Mouse (Mus musculus): ENCODE measurements at regions not wholly inside any gene's neighbourhood (a gene's known extent, or its start where the extent isn't known, plus 50 kb on each side); places are given as distances from the start of the nearest gene placed in this dataset.

- no peaks in the 10 kb centered on the region for H3K36me3 ChIP-seq
- H3K27me3 ChIP-seq (ENCODE audit: insufficient read depth, poor library complexity, severe bottlenecking), result no peaks in the 10 kb centered on the region
- 64% methylated on average over 6 of the region's 6 CpGs for WGBS
- no peak overlapping the region for H3K27ac ChIP-seq
- H3K9me3 ChIP-seq, result no peaks in the 10 kb centered on the region
- 0 out of 2 replicates have a peak, but pooled peaks cover 7% of the 10 kb centered on the region for H3K4me1 ChIP-seq
- H3K4me3 ChIP-seq, result no peak overlapping the region
- DNase-seq (ENCODE audit: low spot score), result no peak
Measured at GRCm38 (mm10) chr11:44167724-44168500, 232.0 kb upstream of the Il12b start.

GRCm38 (mm10) chr11:44172478-44172877 lies 227.4 kb upstream of the Il12b start:
- Histone ChIP-seq H3K9me3 (no peaks in the 10 kb centered on the region), H3K27me3 (ENCODE audit: insufficient read depth, poor library complexity, severe bottlenecking) (no peaks in the 10 kb centered on the region), H3K36me3 (no peaks in the 10 kb centered on the region), H3K4me3 (no peak overlapping the region), H3K4me1 (0 out of 2 replicates have a peak, but pooled peaks cover 5% of the 10 kb centered on the region), H3K27ac (no peak overlapping the region)
- DNase-seq (ENCODE audit: low spot score), result no peak
- 88% methylated on average over 4 of the region's 4 CpGs for WGBS

- H3K9me3 ChIP-seq, result no peaks in the 10 kb centered on the region
- DNase-seq (ENCODE audit: low spot score), result no peak
- H3K27ac ChIP-seq, result no peak overlapping the region
- no peaks in the 10 kb centered on the region for H3K36me3 ChIP-seq
- no peak overlapping the region for H3K4me3 ChIP-seq
- 88% methylated on average over 1 of the region's 1 CpGs for WGBS
- H3K27me3 ChIP-seq (ENCODE audit: insufficient read depth, poor library complexity, severe bottlenecking), result no peaks in the 10 kb centered on the region
- H3K4me1 ChIP-seq, result 0 out of 2 replicates have a peak, but pooled peaks cover 2% of the 10 kb centered on the region
Measured at GRCm38 (mm10) chr11:44173196-44173595, 226.7 kb upstream of the Il12b start.

GRCm38 (mm10) chr11:44174548-44174947 lies 225.3 kb upstream of the Il12b start:
- no peak for DNase-seq (ENCODE audit: low spot score)
- 71% methylated on average over 2 of the region's 2 CpGs for WGBS
- H3K4me3 ChIP-seq, result no peak overlapping the region
- H3K27me3 ChIP-seq (ENCODE audit: insufficient read depth, poor library complexity, severe bottlenecking), result no peaks in the 10 kb centered on the region
- no peak overlapping the region for H3K27ac ChIP-seq
- H3K36me3 ChIP-seq, result no peaks in the 10 kb centered on the region
- peaks cover under 1% of the 10 kb centered on the region; the same call in 1 of the 2 replicates for H3K4me1 ChIP-seq
- no peaks in the 10 kb centered on the region for H3K9me3 ChIP-seq

GRCm38 (mm10) chr11:44179711-44180110 lies 220.2 kb upstream of the Il12b start:
- H3K27ac ChIP-seq, result no peak overlapping the region
- DNase-seq (ENCODE audit: low spot score), result no peak
- H3K4me1 ChIP-seq, result peaks cover 3% of the 10 kb centered on the region; the same call in 1 of the 2 replicates
- H3K4me3 ChIP-seq, result no peak overlapping the region
- H3K27me3 ChIP-seq (ENCODE audit: insufficient read depth, poor library complexity, severe bottlenecking), result no peaks in the 10 kb centered on the region
- no peaks in the 10 kb centered on the region for H3K9me3 ChIP-seq
- 77% methylated on average over 3 of the region's 3 CpGs for WGBS
- no peaks in the 10 kb centered on the region for H3K36me3 ChIP-seq

GRCm38 (mm10) chr11:44183823-44184222 lies 216.0 kb upstream of the Il12b start:
- 75% methylated on average over 3 of the region's 3 CpGs for WGBS
- Histone ChIP-seq H3K4me3 (no peak overlapping the region), H3K27ac (no peak overlapping the region), H3K27me3 (ENCODE audit: insufficient read depth, poor library complexity, severe bottlenecking) (no peaks in the 10 kb centered on the region), H3K36me3 (no peaks in the 10 kb centered on the region), H3K4me1 (peaks cover 3% of the 10 kb centered on the region; the same call in 1 of the 2 replicates), H3K9me3 (no peaks in the 10 kb centered on the region)
- DNase-seq (ENCODE audit: low spot score), result no peak

- WGBS, result 78% methylated on average over 9 of the region's 9 CpGs
- H3K27me3 ChIP-seq (ENCODE audit: insufficient read depth, poor library complexity, severe bottlenecking), result no peaks in the 10 kb centered on the region
Measured at GRCm38 (mm10) chr11:44185218-44185890, 214.5 kb upstream of the Il12b start.

GRCm38 (mm10) chr11:44188202-44188601 lies 211.7 kb upstream of the Il12b start:
- no peak for DNase-seq (ENCODE audit: low spot score)
- Histone ChIP-seq H3K9me3 (no peaks in the 10 kb centered on the region), H3K4me3 (no peak overlapping the region), H3K27me3 (ENCODE audit: insufficient read depth, poor library complexity, severe bottlenecking) (no peaks in the 10 kb centered on the region), H3K4me1 (no peaks in the 10 kb centered on the region), H3K36me3 (no peaks in the 10 kb centered on the region), H3K27ac (no peak overlapping the region)
- 72% methylated on average over 2 of the region's 2 CpGs for WGBS

More at GRCm38 (mm10) chr11:44185218-44185890, 214.5 kb upstream of the Il12b start:
- no peak for DNase-seq (ENCODE audit: low spot score)
- H3K4me3 ChIP-seq, result no peak overlapping the region
- no peak overlapping the region for H3K27ac ChIP-seq
- no peaks in the 10 kb centered on the region for H3K4me1 ChIP-seq
- H3K36me3 ChIP-seq, result no peaks in the 10 kb centered on the region
- no peaks in the 10 kb centered on the region for H3K9me3 ChIP-seq

GRCm38 (mm10) chr11:44193806-44194205 lies 206.1 kb upstream of the Il12b start:
- H3K4me3 ChIP-seq, result no peak overlapping the region

GRCm38 (mm10) chr11:44202716-44203115 lies 197.1 kb upstream of the Il12b start:
- Histone ChIP-seq H3K9me3 (no peaks in the 10 kb centered on the region), H3K27ac (no peak overlapping the region), H3K27me3 (ENCODE audit: insufficient read depth, poor library complexity, severe bottlenecking) (no peaks in the 10 kb centered on the region), H3K36me3 (no peaks in the 10 kb centered on the region), H3K4me1 (no peaks in the 10 kb centered on the region), H3K4me3 (no peak overlapping the region)
- no peak for DNase-seq (ENCODE audit: low spot score)
- WGBS, result 85% methylated on average over 2 of the region's 2 CpGs

More at GRCm38 (mm10) chr11:44193806-44194205, 206.1 kb upstream of the Il12b start:
- Histone ChIP-seq H3K36me3 (no peaks in the 10 kb centered on the region), H3K27me3 (ENCODE audit: insufficient read depth, poor library complexity, severe bottlenecking) (no peaks in the 10 kb centered on the region), H3K9me3 (no peaks in the 10 kb centered on the region), H3K4me1 (no peaks in the 10 kb centered on the region), H3K27ac (no peak overlapping the region)
- no peak for DNase-seq (ENCODE audit: low spot score)
- 86% methylated on average over 9 of the region's 9 CpGs for WGBS

- Histone ChIP-seq H3K4me1 (no peaks in the 10 kb centered on the region), H3K27me3 (ENCODE audit: insufficient read depth, poor library complexity, severe bottlenecking) (no peaks in the 10 kb centered on the region), H3K36me3 (no peaks in the 10 kb centered on the region), H3K9me3 (no peaks in the 10 kb centered on the region), H3K27ac (no peak overlapping the region), H3K4me3 (no peak overlapping the region)
- 55% methylated on average over 3 of the region's 3 CpGs for WGBS
- no peak for DNase-seq (ENCODE audit: low spot score)
Measured at GRCm38 (mm10) chr11:44204384-44204783, 195.5 kb upstream of the Il12b start.

GRCm38 (mm10) chr11:44206866-44207265 lies 193.0 kb upstream of the Il12b start:
- WGBS, result 77% methylated on average over 4 of the region's 4 CpGs
- H3K4me1 ChIP-seq, result no peaks in the 10 kb centered on the region
- H3K27me3 ChIP-seq (ENCODE audit: insufficient read depth, poor library complexity, severe bottlenecking), result no peaks in the 10 kb centered on the region
- H3K4me3 ChIP-seq, result no peak overlapping the region
- H3K9me3 ChIP-seq, result no peaks in the 10 kb centered on the region
- H3K36me3 ChIP-seq, result no peaks in the 10 kb centered on the region
- DNase-seq (ENCODE audit: low spot score), result no peak
- H3K27ac ChIP-seq, result no peak overlapping the region

- H3K4me3 ChIP-seq, result no peak overlapping the region
- no peaks in the 10 kb centered on the region for H3K36me3 ChIP-seq
- H3K27ac ChIP-seq, result no peak overlapping the region
- no peaks in the 10 kb centered on the region for H3K4me1 ChIP-seq
- DNase-seq (ENCODE audit: low spot score), result no peak
- H3K27me3 ChIP-seq (ENCODE audit: insufficient read depth, poor library complexity, severe bottlenecking), result no peaks in the 10 kb centered on the region
- no peaks in the 10 kb centered on the region for H3K9me3 ChIP-seq
- 47% methylated on average over 9 of the region's 9 CpGs for WGBS
Measured at GRCm38 (mm10) chr11:44211871-44212441, 187.9 kb upstream of the Il12b start.
